Mouse (Mus musculus) kidney, postnatal 0 days (tissue): Measurements from ENCODE around the gene Slc39a13. TPM values are rescaled to one million over a fixed set of nuclear protein-coding genes. Genes with fewer than 3 reads are reported as not detected.

Experiments used
- ATAC-seq: fragments of 200-750 bp; cut with Nextera tagmentation; replicated peaks from 2 replicates; pipeline ENCODE4 v1.8.0; 2017; ENCODE audit warnings: low read depth, moderate number of reproducible peaks, moderate TSS enrichment, moderate library complexity; ENCODE audit not compliant: low FRiP score
- DNase-seq: peaks from one replicate; pipeline ENCODE4 v3.0.0-alpha.2; 2016; ENCODE audit warnings: low spot score
- H3K27ac ChIP-seq: fragments of 300-500 bp; sonication (generic); 2 replicates; pipeline ENCODE4 v1.5.1; 2014; ENCODE audit warnings: mild to moderate bottlenecking
- H3K27me3 ChIP-seq: fragments of 300-500 bp; sonication (generic); 2 replicates; pipeline ENCODE4 v1.6.1; 2014; ENCODE audit warnings: low read length, mixed read lengths; ENCODE audit not compliant: insufficient read depth
- H3K36me3 ChIP-seq: fragments of 300-500 bp; sonication (generic); 2 replicates; pipeline ENCODE4 v1.6.1; 2014; ENCODE audit warnings: low read length, mixed read lengths; ENCODE audit not compliant: insufficient read depth
- H3K4me1 ChIP-seq: fragments of 300-500 bp; sonication (generic); replicated peaks from 2 replicates; pipeline ENCODE4 v1.6.1; 2014; ENCODE audit warnings: antibody characterized with exemption, low read length, mixed read lengths; ENCODE audit not compliant: insufficient read depth
- H3K4me2 ChIP-seq: fragments of 300-500 bp; sonication (generic); 2 replicates; pipeline ENCODE4 v1.6.1; 2014; ENCODE audit warnings: mild to moderate bottlenecking, low read length, moderate library complexity, mixed read lengths
- H3K4me3 ChIP-seq: fragments of 300-500 bp; sonication (generic); replicated peaks from 2 replicates; pipeline ENCODE4 v1.5.1; 2014; ENCODE audit warnings: low read depth, low read length
- H3K9ac ChIP-seq: fragments of 300-500 bp; sonication (generic); 2 replicates; pipeline ENCODE4 v1.6.1; 2014; ENCODE audit warnings: low read depth, low read length
- H3K9me3 ChIP-seq: fragments of 300-500 bp; sonication (generic); replicated peaks from 2 replicates; pipeline ENCODE4 v1.6.1; 2016; ENCODE audit warnings: low read length, inconsistent platforms, mixed read lengths
- CTCF ChIP-seq: IDR thresholded peaks from 2 replicates; pipeline ENCODE4 v1.5.1; 2016; ENCODE audit warnings: antibody characterized with exemption, low read depth, mild to moderate bottlenecking, moderate library complexity
- WGBS: fragments of 180-500 bp; shearing (Covaris S2); extraction: QIAGEN DNeasy Blood & Tissue Kit; methylation state at CpG from one replicate; pipeline ENCODE4 v1.1.7; 2014; 5-methylcytosine and 5-hydroxymethylcytosine counted together
- polyA plus RNA-seq: library from polyadenylated mRNA; unstranded; fragments of >200 nt; fragmentation: Nextera tagmentation; extraction: Ambion mirVana; gene quantifications from 2 replicates; pipeline ENCODE4 v1.2.1, GENCODE M21; 2015

Slc39a13 gene
- polyA plus RNA-seq: 39.9 and 41.8 TPM in 2 replicates

- DNase-seq: peak; percentile 97
- H3K4me3 ChIP-seq: peak within 1 kb of the TSS; percentile 53
- no peaks in the 10 kb centered on the region for H3K9me3 ChIP-seq
- peak; percentile 96 for ATAC-seq
- TF ChIP-seq CTCF: peak; percentile 99
- peak within 1 kb of the TSS; percentile 82 for H3K4me2 ChIP-seq
- H3K36me3 ChIP-seq: peaks cover 5% of the 10 kb centered on the region; the same call in 1 of the 2 replicates
- peak within 1 kb of the TSS; percentile 62 for H3K9ac ChIP-seq
- under 1% methylated on average over 69 of the region's 69 CpGs for WGBS
- peak within 1 kb of the TSS; percentile 82 for H3K27ac ChIP-seq
- peaks cover 18% of the 10 kb centered on the region for H3K4me1 ChIP-seq
- H3K27me3 ChIP-seq: no peaks in the 10 kb centered on the region
Measured at GRCm38 (mm10) chr2:91070076-91070800, at the start of gene Slc39a13. TSS of gene Slc39a13 (minus strand) at chr2:91070417.

- Histone ChIP-seq H3K27me3 (no peaks in the 10 kb centered on the region), H3K27ac (no peak overlapping the region), H3K4me1 (peaks cover 7% of the 10 kb centered on the region), H3K36me3 (no peaks in the 10 kb centered on the region), H3K9me3 (no peaks in the 10 kb centered on the region), H3K4me3 (no peak overlapping the region), H3K4me2 (no peak overlapping the region), H3K9ac (no peak overlapping the region)
- no peak for TF ChIP-seq CTCF
- ATAC-seq (no peak), DNase-seq (no peak)
- 85% methylated on average over 6 of the region's 6 CpGs for WGBS
Measured at GRCm38 (mm10) chr2:91119551-91119950, 49.3 kb upstream of the Slc39a13 start.

GRCm38 (mm10) chr2:91119061-91119460 lies 48.8 kb upstream of the Slc39a13 start:
- no peak for TF ChIP-seq CTCF
- ATAC-seq (no peak), DNase-seq (no peak)
- no peaks in the 10 kb centered on the region for H3K36me3 ChIP-seq
- H3K27me3 ChIP-seq: no peaks in the 10 kb centered on the region
- H3K9ac ChIP-seq: no peak overlapping the region
- no peaks in the 10 kb centered on the region for H3K9me3 ChIP-seq
- H3K4me1 ChIP-seq: peaks cover 7% of the 10 kb centered on the region
- H3K4me3 ChIP-seq: no peak overlapping the region
- H3K4me2 ChIP-seq: no peak overlapping the region
- H3K27ac ChIP-seq: no peak overlapping the region
- WGBS: 78% methylated on average over 19 of the region's 19 CpGs

- WGBS: 19% methylated on average over 1 of the region's 1 CpGs
- Histone ChIP-seq H3K9me3 (no peaks in the 10 kb centered on the region), H3K36me3 (no peaks in the 10 kb centered on the region), H3K27me3 (no peaks in the 10 kb centered on the region), H3K9ac (no peak overlapping the region), H3K4me2 (no peak overlapping the region), H3K4me1 (peaks cover 7% of the 10 kb centered on the region), H3K27ac (no peak overlapping the region), H3K4me3 (no peak overlapping the region)
- DNase-seq (no peak), ATAC-seq (no peak)
- TF ChIP-seq CTCF: no peak
Measured at GRCm38 (mm10) chr2:91118647-91119046, 48.4 kb upstream of the Slc39a13 start.

- Histone ChIP-seq H3K4me2 (no peak within 1 kb of the TSS), H3K4me3 (no peak within 1 kb of the TSS), H3K9me3 (no peaks in the 10 kb centered on the region), H3K27ac (no peak within 1 kb of the TSS), H3K4me1 (peaks cover 7% of the 10 kb centered on the region), H3K27me3 (no peaks in the 10 kb centered on the region), H3K9ac (no peak within 1 kb of the TSS), H3K36me3 (no peaks in the 10 kb centered on the region)
- TF ChIP-seq CTCF: no peak
- no peak for ATAC-seq
- 83% methylated on average over 11 of the region's 11 CpGs for WGBS
- no peak for DNase-seq
Measured at GRCm38 (mm10) chr2:91117585-91118275, 47.5 kb upstream of the Slc39a13 start, which contains the start of gene Mybpc3. TSS of gene Mybpc3 (plus strand) at chr2:91118144.

- Histone ChIP-seq H3K27ac (no peak overlapping the region), H3K27me3 (no peaks in the 10 kb centered on the region), H3K9me3 (no peaks in the 10 kb centered on the region), H3K4me2 (no peak overlapping the region), H3K9ac (no peak overlapping the region), H3K4me3 (no peak overlapping the region), H3K4me1 (peaks cover 7% of the 10 kb centered on the region), H3K36me3 (no peaks in the 10 kb centered on the region)
- TF ChIP-seq CTCF: no peak
- ATAC-seq (no peak), DNase-seq (no peak)
- WGBS: 84% methylated on average over 5 of the region's 5 CpGs
Measured at GRCm38 (mm10) chr2:91116842-91117241, 46.6 kb upstream of the Slc39a13 start.
